Mouse (Mus musculus) bone marrow, adult 2 months (tissue): ENCODE measurements around the gene Kcnq1.

Source experiments
- CTCF ChIP-seq: fragments of 200-500 bp; IDR thresholded peaks from 2 replicates; pipeline ENCODE4 v1.5.1; 2011; ENCODE audit warnings: low read length, control low read depth; ENCODE audit not compliant: control insufficient read depth, insufficient read depth
- POLR2A ChIP-seq: fragments of 200-500 bp; IDR thresholded peaks from 2 replicates; pipeline ENCODE4 v1.6.1; 2011; ENCODE audit warnings: low read depth, mild to moderate bottlenecking, control low read depth, low read length, borderline replicate concordance; ENCODE audit not compliant: control insufficient read depth

DNA sequence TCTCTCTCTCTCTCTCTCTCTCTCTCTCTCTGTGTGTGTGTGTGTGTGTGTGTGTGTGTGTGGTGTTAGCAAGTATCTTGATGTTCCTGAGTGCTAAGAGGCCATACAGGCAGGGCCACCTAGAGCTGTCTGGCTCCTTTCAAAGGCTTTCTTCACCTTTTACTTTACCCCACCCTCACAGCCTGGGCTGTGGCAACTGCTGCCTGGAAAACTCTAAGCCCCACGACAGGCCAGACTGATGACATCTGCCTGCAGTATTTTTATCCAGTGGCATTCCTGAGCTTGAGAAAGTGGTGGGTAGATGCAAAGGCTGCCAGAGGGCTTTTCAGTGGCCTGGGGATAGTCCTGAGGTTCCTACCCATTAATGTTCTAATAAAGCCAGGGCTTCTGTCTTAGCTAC lies 6.2 kb downstream of the Kcnq1 start:
- TF ChIP-seq CTCF (no peak), POLR2A (no peak)
